Mouse (Mus musculus) liver, embryonic 14.5 days (tissue): ENCODE results near the gene Psmc3.

ENCODE experiments used
- CTCF ChIP-seq: IDR thresholded peaks from 2 replicates; pipeline ENCODE4 v1.5.1; 2016; ENCODE audit warnings: antibody characterized with exemption, low read depth, control low read depth
- EP300 ChIP-seq: IDR thresholded peaks from 2 replicates; pipeline ENCODE4 v1.6.1; 2016; ENCODE audit warnings: antibody characterized with exemption, low read depth

DNA sequence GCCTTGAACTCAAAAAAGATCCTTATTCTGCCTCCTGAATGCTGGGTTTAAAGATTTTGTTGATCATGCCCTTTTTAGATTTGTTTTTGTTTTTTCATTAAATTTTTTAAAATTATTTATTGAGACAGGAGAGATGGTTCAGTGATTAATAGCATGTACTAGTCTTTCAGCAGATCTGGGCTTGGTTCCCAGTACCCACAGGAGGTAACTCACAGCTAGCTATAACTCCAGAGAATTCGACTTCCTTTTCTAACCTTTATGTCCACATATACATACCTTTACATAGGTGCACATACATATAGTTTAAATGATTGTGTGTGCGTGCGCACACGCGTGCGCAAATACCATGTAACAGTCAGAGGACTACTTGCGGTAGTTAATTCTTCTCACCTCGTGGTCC, 45.3 kb upstream of the Psmc3 start:
- TF ChIP-seq CTCF (no peak), EP300 (no peak)
